Mouse (Mus musculus) midbrain, embryonic 15.5 days (tissue): ENCODE data around the gene Ern2. TPM values are rescaled to one million over a fixed set of nuclear protein-coding genes. Genes with fewer than 3 reads are reported as not detected.
A peak's percentile ranks its signal among the peaks of the same experiment; 100 is the strongest.

Source experiments
- ATAC-seq: fragments of 200-750 bp; cut with Nextera tagmentation; replicated peaks from 2 replicates; pipeline ENCODE4 v1.8.0; 2017; ENCODE audit warnings: moderate TSS enrichment
- H3K27ac ChIP-seq: fragments of 300-500 bp; sonication (generic); 2 replicates; pipeline ENCODE4 v1.5.1; 2015; ENCODE audit warnings: mild to moderate bottlenecking, inconsistent platforms
- H3K27me3 ChIP-seq: fragments of 300-500 bp; sonication (generic); replicated peaks from 2 replicates; pipeline ENCODE4 v1.6.1; 2015; ENCODE audit warnings: inconsistent platforms
- H3K36me3 ChIP-seq: fragments of 300-500 bp; sonication (generic); replicated peaks from 2 replicates; pipeline ENCODE4 v1.6.1; 2015; ENCODE audit warnings: inconsistent platforms
- H3K4me1 ChIP-seq: fragments of 300-500 bp; sonication (generic); 2 replicates; pipeline ENCODE4 v1.6.1; 2015; ENCODE audit warnings: inconsistent platforms
- H3K4me2 ChIP-seq: fragments of 300-500 bp; sonication (generic); 2 replicates; pipeline ENCODE4 v1.6.1; 2015; ENCODE audit warnings: inconsistent platforms, mild to moderate bottlenecking, moderate library complexity
- H3K4me3 ChIP-seq: fragments of 300-500 bp; sonication (generic); 2 replicates; pipeline ENCODE4 v1.5.1; 2015; ENCODE audit warnings: mild to moderate bottlenecking, inconsistent platforms
- H3K9ac ChIP-seq: fragments of 300-500 bp; sonication (generic); 2 replicates; pipeline ENCODE4 v1.6.1; 2015; ENCODE audit warnings: mild to moderate bottlenecking, inconsistent platforms
- H3K9me3 ChIP-seq: fragments of 300-500 bp; sonication (generic); 2 replicates; pipeline ENCODE4 v1.6.1; 2016; ENCODE audit warnings: inconsistent platforms
- WGBS: fragments of 180-500 bp; shearing (Covaris S2); methylation state at CpG from one replicate; pipeline ENCODE4 v1.1.7; 2015; ENCODE audit warnings: mixed read lengths; 5-methylcytosine and 5-hydroxymethylcytosine counted together
- polyA plus RNA-seq: library from polyadenylated mRNA; unstranded; fragments of >200 nt; fragmentation: Nextera tagmentation; extraction: Ambion mirVana; gene quantifications from 2 replicates; pipeline ENCODE4 v1.2.1, GENCODE M21; 2015

Gene Ern2
- polyA plus RNA-seq, 1 experiment from 2014 or later: 2.7 TPM

DNA sequence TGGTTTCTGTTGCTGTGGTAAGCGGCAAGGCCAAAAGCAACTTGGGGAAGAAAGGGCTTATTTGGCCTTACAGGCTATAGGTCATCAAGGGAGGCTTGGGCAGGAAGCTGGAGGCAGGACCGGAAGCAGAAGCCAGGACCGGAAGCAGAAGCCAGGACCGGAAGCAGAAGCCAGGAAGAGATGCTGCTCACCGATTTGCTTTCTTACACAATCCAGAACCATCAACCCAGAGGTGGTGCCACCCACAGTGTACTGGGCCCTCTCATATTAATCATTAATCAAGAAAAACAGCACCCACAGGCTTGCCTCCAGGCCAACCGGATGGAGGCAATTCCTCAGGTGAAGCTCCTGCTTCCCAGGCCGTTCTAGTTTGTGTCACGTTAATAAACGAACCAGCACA is 10.8 kb upstream of the Ern2 start:
- Histone ChIP-seq H3K4me2 (no peak overlapping the region), H3K9ac (no peak overlapping the region), H3K27me3 (no peaks in the 10 kb centered on the region), H3K4me1 (no peaks in the 10 kb centered on the region), H3K4me3 (no peak overlapping the region), H3K27ac (no peak overlapping the region), H3K36me3 (no peaks in the 10 kb centered on the region), H3K9me3 (no peaks in the 10 kb centered on the region)
- ATAC-seq: no peak
- whole genome bisulfite sequencing: 86% methylated on average over 9 of the region's 9 CpGs

- no peak for ATAC-seq
- no peaks in the 10 kb centered on the region for H3K9me3 ChIP-seq
- no peak overlapping the region for H3K27ac ChIP-seq
- H3K4me3 ChIP-seq: no peak overlapping the region
- no peaks in the 10 kb centered on the region for H3K36me3 ChIP-seq
- no peaks in the 10 kb centered on the region for H3K4me1 ChIP-seq
- no peaks in the 10 kb centered on the region for H3K27me3 ChIP-seq
- no peak overlapping the region for H3K4me2 ChIP-seq
- H3K9ac ChIP-seq: no peak overlapping the region
Observed at GRCm38 (mm10) chr7:122193919-122194318, 7.9 kb upstream of the Ern2 start.

DNA sequence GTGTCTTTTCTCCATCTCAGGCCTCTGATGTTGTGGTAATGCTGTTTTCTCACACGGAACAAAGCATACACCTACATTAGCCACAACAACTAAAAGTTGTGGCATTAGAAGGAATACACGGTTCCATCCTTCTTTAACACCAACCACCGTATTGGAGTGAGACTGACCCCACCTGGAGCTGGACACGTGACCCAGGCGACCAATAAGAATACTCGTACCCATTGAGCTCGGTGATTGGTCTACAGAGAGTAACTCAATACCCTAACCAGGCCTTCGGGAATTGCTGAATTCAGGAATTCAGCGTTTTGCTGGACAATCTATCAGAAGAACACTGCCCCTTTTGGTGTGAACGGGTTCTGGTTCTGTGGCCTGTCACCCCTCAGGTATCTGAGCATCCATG is 5.1 kb upstream of the Ern2 start:
- WGBS: 69% methylated on average over 10 of the region's 10 CpGs
- Histone ChIP-seq H3K9me3 (no peaks in the 10 kb centered on the region), H3K36me3 (no peaks in the 10 kb centered on the region), H3K4me3 (no peak overlapping the region), H3K4me1 (no peaks in the 10 kb centered on the region), H3K9ac (no peak overlapping the region), H3K27ac (no peak overlapping the region), H3K27me3 (no peaks in the 10 kb centered on the region), H3K4me2 (no peak overlapping the region)
- no peak for ATAC-seq

DNA sequence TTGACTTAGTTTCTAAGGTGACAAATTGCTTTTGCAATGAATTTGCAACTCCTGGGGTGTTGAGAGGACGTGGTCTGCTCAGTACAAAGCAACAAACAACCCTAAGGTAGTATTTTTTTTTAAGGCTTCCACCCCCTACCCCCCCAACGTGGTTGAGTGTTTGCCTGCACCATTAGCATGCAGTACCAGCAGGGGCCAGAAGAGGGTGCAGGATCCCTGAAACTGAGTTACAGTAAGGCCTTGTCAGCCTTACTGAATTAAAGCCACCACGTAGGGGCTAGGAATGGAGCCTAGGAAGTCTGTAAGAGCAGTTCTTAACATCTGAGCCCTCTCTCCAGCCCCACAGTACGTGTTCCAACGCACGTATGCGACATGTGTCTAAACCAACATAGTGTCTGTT is 3.5 kb upstream of the Ern2 start:
- no peaks in the 10 kb centered on the region for H3K27me3 ChIP-seq
- no peak for ATAC-seq
- H3K9ac ChIP-seq: no peak overlapping the region
- WGBS: 37% methylated on average over 7 of the region's 7 CpGs
- H3K27ac ChIP-seq: no peak overlapping the region
- H3K9me3 ChIP-seq: no peaks in the 10 kb centered on the region
- no peaks in the 10 kb centered on the region for H3K4me1 ChIP-seq
- H3K36me3 ChIP-seq: no peaks in the 10 kb centered on the region
- H3K4me2 ChIP-seq: no peak overlapping the region
- no peak overlapping the region for H3K4me3 ChIP-seq

DNA sequence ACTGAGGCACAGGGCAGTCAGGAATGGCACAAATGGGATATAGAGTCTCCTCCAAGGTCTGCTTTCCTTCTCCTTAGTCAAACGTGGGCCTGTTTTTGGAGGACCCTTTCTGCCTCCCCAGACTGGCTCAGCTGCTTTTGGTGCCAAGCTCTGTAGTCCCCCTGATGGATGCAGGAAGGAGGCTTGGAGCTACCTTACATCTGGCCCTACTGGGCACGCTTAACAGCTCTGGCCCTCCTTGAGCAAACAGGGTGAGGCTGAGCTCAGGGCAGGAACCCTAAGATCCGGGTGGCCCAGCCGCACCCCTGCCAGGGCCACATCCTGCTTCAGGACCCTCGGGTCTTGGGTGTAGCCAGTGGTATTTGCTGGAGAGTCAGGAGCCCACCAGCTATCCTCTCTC is 1.4 kb downstream of the Ern2 start:
- no peak overlapping the region for H3K4me2 ChIP-seq
- H3K9me3 ChIP-seq: no peaks in the 10 kb centered on the region
- H3K4me3 ChIP-seq: no peak overlapping the region
- ATAC-seq: no peak
- H3K9ac ChIP-seq: no peak overlapping the region
- H3K27ac ChIP-seq: no peak overlapping the region
- H3K36me3 ChIP-seq: no peaks in the 10 kb centered on the region
- 79% methylated on average over 5 of the region's 5 CpGs for WGBS
- no peaks in the 10 kb centered on the region for H3K4me1 ChIP-seq
- no peaks in the 10 kb centered on the region for H3K27me3 ChIP-seq

GRCm38 (mm10) chr7:122180720-122181119 is 5.3 kb downstream of the Ern2 start:
- Histone ChIP-seq H3K27ac (no peak overlapping the region), H3K9ac (no peak overlapping the region), H3K4me1 (no peaks in the 10 kb centered on the region), H3K9me3 (no peaks in the 10 kb centered on the region), H3K4me3 (no peak overlapping the region), H3K27me3 (no peaks in the 10 kb centered on the region), H3K4me2 (no peak overlapping the region), H3K36me3 (no peaks in the 10 kb centered on the region)
- WGBS: 93% methylated on average over 7 of the region's 7 CpGs
- no peak for ATAC-seq

DNA sequence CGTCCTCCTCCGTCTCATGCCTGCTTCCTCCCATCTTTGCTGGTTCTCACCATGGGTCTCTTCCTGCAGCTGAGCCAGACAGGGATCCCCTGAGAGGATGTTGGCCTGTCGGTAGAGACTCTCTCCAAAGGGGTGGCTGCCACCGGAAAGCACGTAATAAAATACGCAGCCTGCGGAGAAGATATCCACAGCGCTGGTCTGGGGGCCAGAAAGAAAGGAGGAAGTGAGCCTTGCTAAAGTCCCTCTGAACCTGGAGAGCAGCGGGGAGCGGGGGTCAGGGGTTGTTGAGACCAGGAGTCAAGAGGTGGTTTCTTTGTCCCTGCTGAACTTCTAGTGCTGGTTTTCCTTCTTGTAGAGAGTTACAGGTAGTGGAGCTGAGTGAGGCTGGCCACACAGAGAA is 14.4 kb downstream of the Ern2 start:
- no peaks in the 10 kb centered on the region for H3K9me3 ChIP-seq
- H3K27ac ChIP-seq: no peak overlapping the region
- H3K4me2 ChIP-seq: no peak overlapping the region
- no peaks in the 10 kb centered on the region for H3K27me3 ChIP-seq
- H3K9ac ChIP-seq: no peak overlapping the region
- H3K36me3 ChIP-seq: no peaks in the 10 kb centered on the region
- no peak for ATAC-seq
- no peaks in the 10 kb centered on the region for H3K4me1 ChIP-seq
- 79% methylated on average over 10 of the region's 10 CpGs for WGBS
- H3K4me3 ChIP-seq: no peak overlapping the region

- Histone ChIP-seq H3K4me3 (no peak overlapping the region), H3K36me3 (no peaks in the 10 kb centered on the region), H3K9ac (no peak overlapping the region), H3K27me3 (no peaks in the 10 kb centered on the region), H3K9me3 (no peaks in the 10 kb centered on the region), H3K27ac (no peak overlapping the region), H3K4me2 (no peak overlapping the region), H3K4me1 (no peaks in the 10 kb centered on the region)
- no peak for ATAC-seq
- 82% methylated on average over 6 of the region's 6 CpGs for WGBS
Observed at GRCm38 (mm10) chr7:122170705-122171104, 15.3 kb downstream of the Ern2 start.

GRCm38 (mm10) chr7:122167203-122167602 is 18.8 kb downstream of the Ern2 start:
- Histone ChIP-seq H3K9ac (no peak overlapping the region), H3K27me3 (no peaks in the 10 kb centered on the region), H3K36me3 (no peaks in the 10 kb centered on the region), H3K4me1 (no peaks in the 10 kb centered on the region), H3K9me3 (no peaks in the 10 kb centered on the region), H3K4me2 (no peak overlapping the region), H3K27ac (no peak overlapping the region), H3K4me3 (no peak overlapping the region)
- WGBS: 87% methylated on average over 7 of the region's 7 CpGs
- no peak for ATAC-seq

- no peak overlapping the region for H3K27ac ChIP-seq
- no peaks in the 10 kb centered on the region for H3K27me3 ChIP-seq
- no peak overlapping the region for H3K9ac ChIP-seq
- no peaks in the 10 kb centered on the region for H3K36me3 ChIP-seq
- peaks cover 16% of the 10 kb centered on the region for H3K4me1 ChIP-seq
- no peaks in the 10 kb centered on the region for H3K9me3 ChIP-seq
- 82% methylated on average over 8 of the region's 8 CpGs for WGBS
- no peak overlapping the region for H3K4me2 ChIP-seq
- no peak for ATAC-seq
- H3K4me3 ChIP-seq: no peak overlapping the region
Observed at GRCm38 (mm10) chr7:122163766-122164165, 22.2 kb downstream of the Ern2 start.

DNA sequence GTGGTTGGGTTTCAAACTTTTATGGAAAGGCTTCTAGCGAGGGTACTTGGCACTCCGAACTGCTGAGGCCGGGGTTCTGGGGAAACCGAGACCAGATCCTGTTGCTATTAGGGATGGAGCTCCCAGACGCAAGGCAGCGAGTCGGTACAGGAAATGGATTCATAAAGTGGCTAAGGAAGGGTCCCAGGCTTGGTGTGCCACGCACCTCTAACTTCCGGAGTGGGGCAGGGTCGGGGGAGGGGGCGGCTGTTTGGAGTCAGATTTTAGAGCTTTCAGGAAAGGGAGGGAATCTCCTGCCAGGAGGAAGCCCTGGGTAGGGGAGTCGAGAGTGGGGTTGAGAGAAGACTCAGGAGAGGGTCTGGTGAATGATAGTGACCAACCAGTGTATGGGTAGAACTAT is 26.0 kb downstream of the Ern2 start:
- Histone ChIP-seq H3K36me3 (no peaks in the 10 kb centered on the region), H3K4me2 (peak overlapping the region; percentile 87), H3K4me1 (peaks cover 28% of the 10 kb centered on the region), H3K4me3 (peak overlapping the region; percentile 62), H3K9me3 (no peaks in the 10 kb centered on the region), H3K27me3 (no peaks in the 10 kb centered on the region), H3K27ac (no peak overlapping the region), H3K9ac (peak overlapping the region; percentile 54; the same call in 1 of the 2 replicates)
- no peak for ATAC-seq
- WGBS: 0% methylated on average over 12 of the region's 12 CpGs

DNA sequence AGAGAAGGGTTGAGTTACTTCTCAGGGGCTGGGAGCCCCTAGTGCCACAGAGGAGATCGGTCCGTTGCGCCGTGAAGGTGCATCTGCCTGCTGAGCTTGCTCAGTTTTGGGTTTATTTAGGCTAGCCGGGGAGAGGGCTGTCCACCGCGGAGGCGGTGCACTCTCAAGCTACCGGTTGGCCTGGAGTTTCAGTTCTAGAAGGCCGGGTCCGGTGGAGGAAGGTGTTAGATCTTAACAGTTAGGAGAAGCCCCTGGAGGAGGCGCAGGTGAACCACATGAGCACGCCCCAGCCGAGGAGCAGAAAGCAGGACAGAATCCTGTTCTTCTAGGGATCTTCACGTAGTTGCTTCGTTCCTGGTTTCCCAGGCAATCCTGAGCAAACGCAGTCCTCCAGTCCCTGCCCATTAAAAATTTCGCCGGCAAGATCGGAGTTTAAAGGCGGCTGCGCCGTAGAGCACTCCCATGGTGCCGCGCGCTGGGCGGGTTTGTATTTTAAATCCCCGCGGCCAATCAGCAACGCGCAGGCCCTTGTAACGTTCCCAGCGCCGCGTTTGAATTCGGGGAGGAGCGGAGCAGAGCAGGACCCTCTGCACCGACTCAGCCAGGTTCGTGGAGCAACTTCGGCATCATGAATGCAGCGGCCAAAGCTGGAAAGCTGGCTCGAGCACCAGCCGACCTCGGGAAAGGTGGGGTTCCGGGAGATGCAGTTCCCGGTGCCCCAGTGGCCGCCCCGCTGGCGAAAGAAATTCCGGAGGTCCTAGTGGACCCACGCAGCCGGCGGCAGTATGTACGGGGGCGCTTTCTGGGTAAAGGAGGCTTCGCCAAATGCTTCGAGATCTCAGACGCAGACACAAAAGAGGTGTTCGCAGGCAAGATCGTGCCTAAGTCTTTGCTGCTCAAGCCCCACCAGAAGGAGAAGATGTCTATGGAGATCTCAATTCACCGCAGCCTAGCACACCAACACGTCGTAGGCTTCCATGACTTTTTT is 26.8 kb downstream of the Ern2 start, which contains the start of gene Plk1:
Gene Plk1 (plus strand): TSS at position 525 of the 988 bp plus-strand sequence.
- Histone ChIP-seq H3K9me3 (no peaks in the 10 kb centered on the region), H3K27me3 (no peaks in the 10 kb centered on the region), H3K9ac (peak within 1 kb of the TSS; percentile 54), H3K27ac (peak within 1 kb of the TSS; percentile 68), H3K4me1 (peaks cover 28% of the 10 kb centered on the region), H3K4me2 (peak within 1 kb of the TSS; percentile 87), H3K4me3 (peak within 1 kb of the TSS; percentile 62), H3K36me3 (no peaks in the 10 kb centered on the region)
- under 1% methylated on average over 63 of the region's 63 CpGs for WGBS
- ATAC-seq: peak; percentile 94

- peak overlapping the region; percentile 87 for H3K4me2 ChIP-seq
- no peaks in the 10 kb centered on the region for H3K9me3 ChIP-seq
- peaks cover 28% of the 10 kb centered on the region for H3K4me1 ChIP-seq
- H3K27ac ChIP-seq: peak overlapping the region; percentile 68
- H3K4me3 ChIP-seq: peak overlapping the region; percentile 62
- peak overlapping the region; percentile 54 for H3K9ac ChIP-seq
- ATAC-seq: 0 out of 2 replicates have a peak, but pooled peaks have one; percentile 1
- H3K36me3 ChIP-seq: no peaks in the 10 kb centered on the region
- no peaks in the 10 kb centered on the region for H3K27me3 ChIP-seq
- WGBS: 2% methylated on average over 13 of the region's 13 CpGs
Observed at GRCm38 (mm10) chr7:122158488-122158887, 27.5 kb downstream of the Ern2 start.
